Mouse (Mus musculus): ENCODE data around the gene Armh3. TPM values are rescaled to one million over a fixed set of nuclear protein-coding genes. Genes with fewer than 3 reads are reported as not detected.
A peak's percentile ranks its signal among the peaks of the same experiment; 100 is the strongest.
"Not testable (repeated sequence)": the region's sequence is repeated elsewhere in the genome, so short reads cannot be mapped to it uniquely, and the experiment has no call there.

The Armh3 gene
- polyA plus RNA-seq, 1 experiment from 2014 or later: 17.0 TPM

- no peak overlapping the region for H3K27ac ChIP-seq (ENCODE audit: low read depth, low read length)
- no peak for ATAC-seq (ENCODE audit: low FRiP score, low TSS enrichment)
- H3K27me3 ChIP-seq (ENCODE audit: control insufficient read depth, insufficient read depth, low read length): no peaks in the 10 kb centered on the region
- H3K4me1 ChIP-seq (ENCODE audit: control insufficient read depth, insufficient read depth, low read length): 0 out of 2 replicates have a peak, but pooled peaks cover 6% of the 10 kb centered on the region
- H3K36me3 ChIP-seq (ENCODE audit: control insufficient read depth, insufficient read depth, low read length): no peaks in the 10 kb centered on the region
- H3K9me3 ChIP-seq (ENCODE audit: control insufficient read depth, low read length): peaks cover 9% of the 10 kb centered on the region; the same call in 1 of the 2 replicates
- 71% methylated on average over 1 of the region's 1 CpGs for WGBS
- no peak overlapping the region for H3K9ac ChIP-seq (ENCODE audit: low read depth, low read length)
- no peak overlapping the region for H3K4me2 ChIP-seq (replicated peaks; ENCODE audit: low read depth, low read length)
- H3K4me3 ChIP-seq (ENCODE audit: low read length): no peak overlapping the region
Observed at GRCm38 (mm10) chr19:45999378-45999777, 1.1 kb upstream of the Armh3 start.

GRCm38 (mm10) chr19:45998694-45999217 is 468 bp upstream of the Armh3 start:
- Histone ChIP-seq H3K36me3 (ENCODE audit: control insufficient read depth, insufficient read depth, low read length) (no peaks in the 10 kb centered on the region), H3K4me2 (replicated peaks; ENCODE audit: low read depth, low read length) (peak overlapping the region; percentile 56), H3K4me3 (ENCODE audit: low read length) (peak overlapping the region; percentile 75), H3K9me3 (ENCODE audit: control insufficient read depth, low read length) (peaks cover 15% of the 10 kb centered on the region), H3K4me1 (ENCODE audit: control insufficient read depth, insufficient read depth, low read length) (no peaks in the 10 kb centered on the region), H3K27me3 (ENCODE audit: control insufficient read depth, insufficient read depth, low read length) (no peaks in the 10 kb centered on the region), H3K9ac (ENCODE audit: low read depth, low read length) (peak overlapping the region; percentile 89), H3K27ac (ENCODE audit: low read depth, low read length) (no peak overlapping the region)
- WGBS: 10% methylated on average over 8 of the region's 8 CpGs
- 0 out of 2 replicates have a peak, but pooled peaks have one; percentile 1 for ATAC-seq (ENCODE audit: low FRiP score, low TSS enrichment)

GRCm38 (mm10) chr19:45997365-45997764 is 923 bp downstream of the Armh3 start:
- peak overlapping the region; percentile 89 for H3K9ac ChIP-seq (ENCODE audit: low read depth, low read length)
- H3K36me3 ChIP-seq (ENCODE audit: control insufficient read depth, insufficient read depth, low read length): no peaks in the 10 kb centered on the region
- 60% methylated on average over 5 of the region's 5 CpGs for WGBS
- peak overlapping the region; percentile 75 for H3K4me3 ChIP-seq (ENCODE audit: low read length)
- peaks cover 15% of the 10 kb centered on the region for H3K9me3 ChIP-seq (ENCODE audit: control insufficient read depth, low read length)
- ATAC-seq (ENCODE audit: low FRiP score, low TSS enrichment): no peak
- H3K4me2 ChIP-seq (replicated peaks; ENCODE audit: low read depth, low read length): peak overlapping the region; percentile 56
- H3K4me1 ChIP-seq (ENCODE audit: control insufficient read depth, insufficient read depth, low read length): no peaks in the 10 kb centered on the region
- peak overlapping the region; percentile 95; the same call in 1 of the 2 replicates for H3K27ac ChIP-seq (ENCODE audit: low read depth, low read length)
- H3K27me3 ChIP-seq (ENCODE audit: control insufficient read depth, insufficient read depth, low read length): no peaks in the 10 kb centered on the region

GRCm38 (mm10) chr19:45993981-45994737 is 4.1 kb downstream of the Armh3 start:
- no peak overlapping the region for H3K4me3 ChIP-seq (ENCODE audit: low read length)
- no peaks in the 10 kb centered on the region for H3K27me3 ChIP-seq (ENCODE audit: control insufficient read depth, insufficient read depth, low read length)
- H3K27ac ChIP-seq (ENCODE audit: low read depth, low read length): no peak overlapping the region
- no peak overlapping the region for H3K4me2 ChIP-seq (replicated peaks; ENCODE audit: low read depth, low read length)
- ATAC-seq (ENCODE audit: low FRiP score, low TSS enrichment): no peak
- H3K9me3 ChIP-seq (ENCODE audit: control insufficient read depth, low read length): peaks cover 15% of the 10 kb centered on the region
- H3K9ac ChIP-seq (ENCODE audit: low read depth, low read length): no peak overlapping the region
- no peaks in the 10 kb centered on the region for H3K36me3 ChIP-seq (ENCODE audit: control insufficient read depth, insufficient read depth, low read length)
- 95% methylated on average over 13 of the region's 13 CpGs for WGBS
- no peaks in the 10 kb centered on the region for H3K4me1 ChIP-seq (ENCODE audit: control insufficient read depth, insufficient read depth, low read length)

GRCm38 (mm10) chr19:45993441-45993840 is 4.8 kb downstream of the Armh3 start:
- WGBS: 74% methylated on average over 6 of the region's 6 CpGs
- H3K9ac ChIP-seq (ENCODE audit: low read depth, low read length); H3K4me3 ChIP-seq (ENCODE audit: low read length); H3K4me2 ChIP-seq (replicated peaks; ENCODE audit: low read depth, low read length); ATAC-seq (ENCODE audit: low FRiP score, low TSS enrichment); H3K27me3 ChIP-seq (ENCODE audit: control insufficient read depth, insufficient read depth, low read length); H3K4me1 ChIP-seq (ENCODE audit: control insufficient read depth, insufficient read depth, low read length); H3K27ac ChIP-seq (ENCODE audit: low read depth, low read length); H3K36me3 ChIP-seq (ENCODE audit: control insufficient read depth, insufficient read depth, low read length): not testable (repeated sequence)
- peaks cover 15% of the 10 kb centered on the region for H3K9me3 ChIP-seq (ENCODE audit: control insufficient read depth, low read length)

GRCm38 (mm10) chr19:45991171-45991570 is 7.1 kb downstream of the Armh3 start:
- Histone ChIP-seq H3K4me3 (ENCODE audit: low read length) (no peak overlapping the region), H3K4me1 (ENCODE audit: control insufficient read depth, insufficient read depth, low read length) (no peaks in the 10 kb centered on the region), H3K27ac (ENCODE audit: low read depth, low read length) (no peak overlapping the region), H3K9me3 (ENCODE audit: control insufficient read depth, low read length) (peaks cover 15% of the 10 kb centered on the region), H3K36me3 (ENCODE audit: control insufficient read depth, insufficient read depth, low read length) (no peaks in the 10 kb centered on the region), H3K9ac (ENCODE audit: low read depth, low read length) (no peak overlapping the region), H3K27me3 (ENCODE audit: control insufficient read depth, insufficient read depth, low read length) (no peaks in the 10 kb centered on the region), H3K4me2 (replicated peaks; ENCODE audit: low read depth, low read length) (no peak overlapping the region)
- WGBS: 92% methylated on average over 3 of the region's 3 CpGs
- no peak for ATAC-seq (ENCODE audit: low FRiP score, low TSS enrichment)

- H3K36me3 ChIP-seq (ENCODE audit: control insufficient read depth, insufficient read depth, low read length): no peaks in the 10 kb centered on the region
- no peaks in the 10 kb centered on the region for H3K9me3 ChIP-seq (ENCODE audit: control insufficient read depth, low read length)
- no peaks in the 10 kb centered on the region for H3K27me3 ChIP-seq (ENCODE audit: control insufficient read depth, insufficient read depth, low read length)
- no peak overlapping the region for H3K27ac ChIP-seq (ENCODE audit: low read depth, low read length)
- no peak overlapping the region for H3K4me2 ChIP-seq (replicated peaks; ENCODE audit: low read depth, low read length)
- H3K9ac ChIP-seq (ENCODE audit: low read depth, low read length): no peak overlapping the region
- H3K4me3 ChIP-seq (ENCODE audit: low read length): no peak overlapping the region
- no peaks in the 10 kb centered on the region for H3K4me1 ChIP-seq (ENCODE audit: control insufficient read depth, insufficient read depth, low read length)
- no peak for ATAC-seq (ENCODE audit: low FRiP score, low TSS enrichment)
- 97% methylated on average over 3 of the region's 3 CpGs for WGBS
Observed at GRCm38 (mm10) chr19:45988238-45988637, 10.1 kb downstream of the Armh3 start.

- Histone ChIP-seq H3K4me1 (ENCODE audit: control insufficient read depth, insufficient read depth, low read length) (no peaks in the 10 kb centered on the region), H3K27me3 (ENCODE audit: control insufficient read depth, insufficient read depth, low read length) (no peaks in the 10 kb centered on the region), H3K9me3 (ENCODE audit: control insufficient read depth, low read length) (no peaks in the 10 kb centered on the region), H3K9ac (ENCODE audit: low read depth, low read length) (no peak overlapping the region), H3K27ac (ENCODE audit: low read depth, low read length) (no peak overlapping the region), H3K4me2 (replicated peaks; ENCODE audit: low read depth, low read length) (no peak overlapping the region), H3K4me3 (ENCODE audit: low read length) (no peak overlapping the region), H3K36me3 (ENCODE audit: control insufficient read depth, insufficient read depth, low read length) (no peaks in the 10 kb centered on the region)
- ATAC-seq (ENCODE audit: low FRiP score, low TSS enrichment): no peak
Observed at GRCm38 (mm10) chr19:45984379-45984778, 13.9 kb downstream of the Armh3 start.

- Histone ChIP-seq H3K9ac (ENCODE audit: low read depth, low read length) (no peak overlapping the region), H3K27me3 (ENCODE audit: control insufficient read depth, insufficient read depth, low read length) (no peaks in the 10 kb centered on the region), H3K9me3 (ENCODE audit: control insufficient read depth, low read length) (no peaks in the 10 kb centered on the region), H3K27ac (ENCODE audit: low read depth, low read length) (no peak overlapping the region), H3K4me3 (ENCODE audit: low read length) (no peak overlapping the region), H3K4me2 (replicated peaks; ENCODE audit: low read depth, low read length) (no peak overlapping the region), H3K36me3 (ENCODE audit: control insufficient read depth, insufficient read depth, low read length) (peaks cover 17% of the 10 kb centered on the region; the same call in 1 of the 2 replicates), H3K4me1 (ENCODE audit: control insufficient read depth, insufficient read depth, low read length) (no peaks in the 10 kb centered on the region)
- WGBS: 14% methylated on average over 5 of the region's 5 CpGs
- ATAC-seq (ENCODE audit: low FRiP score, low TSS enrichment): no peak
Observed at GRCm38 (mm10) chr19:45960770-45961169, 37.5 kb downstream of the Armh3 start.
